Mouse (Mus musculus): Measurements from ENCODE around the gene Prpf3. TPM values are rescaled to one million over a fixed set of nuclear protein-coding genes. Genes with fewer than 3 reads are reported as not detected.

The Prpf3 gene
- polyA plus RNA-seq, 1 experiment from 2014 or later: 32.2 TPM

DNA sequence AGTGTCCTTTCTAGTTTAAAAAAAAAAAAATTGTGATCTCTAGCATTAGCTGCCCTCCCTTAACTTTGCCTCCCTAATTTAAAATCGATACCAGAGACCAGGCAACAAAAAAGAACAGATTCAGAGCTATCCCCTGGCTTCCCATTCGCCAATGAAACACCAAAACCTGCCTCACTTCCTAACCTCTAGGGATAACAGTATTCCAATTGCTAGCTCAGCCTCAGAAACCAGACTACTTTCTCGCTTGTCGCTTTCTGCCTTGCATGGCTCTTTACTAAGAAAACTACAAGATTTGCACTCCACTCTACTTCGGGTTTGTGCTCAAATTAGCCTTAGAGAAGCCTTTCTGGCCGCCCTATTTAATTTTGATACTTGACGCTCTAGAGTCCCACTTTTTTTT is 430 bp upstream of the Prpf3 start:
- peaks cover 22% of the 10 kb centered on the region for H3K36me3 ChIP-seq
- H3K27ac ChIP-seq (replicated peaks): peak overlapping the region; percentile 73
- ATAC-seq (ENCODE audit: low FRiP score): peak; percentile 40; the same call in 1 of the 2 replicates
- peaks cover 11% of the 10 kb centered on the region for H3K4me1 ChIP-seq
- peak overlapping the region; percentile 81 for H3K4me2 ChIP-seq
- peak overlapping the region; percentile 72 for H3K9ac ChIP-seq (replicated peaks)
- no peaks in the 10 kb centered on the region for H3K27me3 ChIP-seq (replicated peaks)
- peak overlapping the region; percentile 81 for H3K4me3 ChIP-seq (replicated peaks)
- WGBS: 25% methylated on average over 7 of the region's 7 CpGs
- H3K9me3 ChIP-seq (replicated peaks): no peaks in the 10 kb centered on the region

DNA sequence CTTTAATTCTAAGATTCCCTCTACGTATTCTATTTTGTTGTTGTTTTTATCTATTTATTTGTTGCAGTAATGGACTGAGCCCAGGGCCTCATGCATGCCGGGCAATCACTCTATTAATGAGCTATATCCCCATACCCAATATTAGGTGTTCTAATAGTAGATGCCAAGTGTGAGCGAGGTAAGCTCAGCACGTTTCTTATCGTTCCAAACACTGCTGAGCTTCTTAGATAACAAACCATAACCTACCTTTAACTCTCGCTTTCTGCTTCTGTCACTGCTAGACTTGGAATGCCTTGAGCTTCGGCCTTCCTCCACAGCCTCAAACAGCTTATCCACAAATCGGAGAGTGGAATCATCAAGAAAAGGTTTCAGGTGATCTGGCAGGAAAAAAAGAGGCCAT is 4.4 kb downstream of the Prpf3 start:
- no peaks in the 10 kb centered on the region for H3K27me3 ChIP-seq (replicated peaks)
- ATAC-seq (ENCODE audit: low FRiP score): no peak
- no peak overlapping the region for H3K4me2 ChIP-seq
- H3K9ac ChIP-seq (replicated peaks): no peak overlapping the region
- no peak overlapping the region for H3K4me3 ChIP-seq (replicated peaks)
- no peaks in the 10 kb centered on the region for H3K9me3 ChIP-seq (replicated peaks)
- 95% methylated on average over 8 of the region's 8 CpGs for WGBS
- H3K27ac ChIP-seq (replicated peaks): no peak overlapping the region
- peaks cover 11% of the 10 kb centered on the region for H3K4me1 ChIP-seq
- H3K36me3 ChIP-seq: peaks cover 67% of the 10 kb centered on the region

GRCm38 (mm10) chr3:95850611-95851010 is 5.1 kb downstream of the Prpf3 start:
- no peak for ATAC-seq (ENCODE audit: low FRiP score)
- 88% methylated on average over 4 of the region's 4 CpGs for WGBS
- no peaks in the 10 kb centered on the region for H3K27me3 ChIP-seq (replicated peaks)
- no peak overlapping the region for H3K9ac ChIP-seq (replicated peaks)
- no peak overlapping the region for H3K4me2 ChIP-seq
- H3K27ac ChIP-seq (replicated peaks): no peak overlapping the region
- H3K4me3 ChIP-seq (replicated peaks): no peak overlapping the region
- peaks cover 74% of the 10 kb centered on the region for H3K36me3 ChIP-seq
- H3K9me3 ChIP-seq (replicated peaks): no peaks in the 10 kb centered on the region
- peaks cover 8% of the 10 kb centered on the region for H3K4me1 ChIP-seq

DNA sequence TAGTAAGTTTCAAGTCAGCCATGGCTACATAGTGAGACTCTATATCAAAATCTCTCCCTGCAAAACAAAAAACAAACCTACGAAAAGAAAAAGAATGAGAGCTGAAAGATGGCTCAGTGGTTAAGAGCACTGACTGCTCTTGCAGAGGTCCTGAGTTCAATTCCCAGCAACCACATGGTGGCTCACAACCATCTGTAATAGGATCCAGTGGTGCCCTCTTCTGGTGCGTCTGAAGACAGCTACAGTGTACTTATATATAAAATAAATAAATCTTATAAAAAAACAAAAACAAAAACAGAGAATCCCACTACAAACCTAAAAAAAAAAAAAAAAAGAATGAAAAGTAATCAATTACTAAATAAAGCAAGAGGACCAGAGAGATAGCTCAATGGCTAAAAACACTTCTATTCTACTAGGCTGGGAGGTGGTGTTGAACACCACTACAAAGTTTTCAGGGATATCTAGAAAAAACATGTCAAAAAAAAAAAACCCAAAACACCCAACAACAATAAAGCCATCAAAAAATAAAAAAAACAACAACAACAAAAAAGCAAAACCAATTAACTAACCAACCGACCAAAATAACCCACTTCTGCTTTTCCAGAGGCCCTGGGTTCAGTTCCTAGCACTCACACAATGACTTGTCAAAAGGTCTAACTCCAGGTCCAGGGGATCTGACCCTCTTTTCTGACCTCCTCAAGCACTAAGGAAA is 13.0 kb downstream of the Prpf3 start:
- H3K4me1 ChIP-seq: no peaks in the 10 kb centered on the region
- H3K4me2 ChIP-seq: no peak overlapping the region
- no peak overlapping the region for H3K27ac ChIP-seq (replicated peaks)
- WGBS: 91% methylated on average over 3 of the region's 3 CpGs
- H3K36me3 ChIP-seq: peaks cover 82% of the 10 kb centered on the region
- H3K9me3 ChIP-seq (replicated peaks): no peaks in the 10 kb centered on the region
- ATAC-seq (ENCODE audit: low FRiP score): no peak
- H3K9ac ChIP-seq (replicated peaks): no peak overlapping the region
- H3K4me3 ChIP-seq (replicated peaks): no peak overlapping the region
- no peaks in the 10 kb centered on the region for H3K27me3 ChIP-seq (replicated peaks)

GRCm38 (mm10) chr3:95839250-95839649 is 16.4 kb downstream of the Prpf3 start:
- Histone ChIP-seq H3K9me3 (replicated peaks) (no peaks in the 10 kb centered on the region), H3K4me2 (no peak overlapping the region), H3K27me3 (replicated peaks) (no peaks in the 10 kb centered on the region), H3K9ac (replicated peaks) (no peak overlapping the region), H3K36me3 (peaks cover 76% of the 10 kb centered on the region), H3K4me1 (no peaks in the 10 kb centered on the region), H3K27ac (replicated peaks) (no peak overlapping the region), H3K4me3 (replicated peaks) (no peak overlapping the region)
- no peak for ATAC-seq (ENCODE audit: low FRiP score)
- 93% methylated on average over 2 of the region's 2 CpGs for WGBS

GRCm38 (mm10) chr3:95829053-95829452 is 26.6 kb downstream of the Prpf3 start:
- Histone ChIP-seq H3K36me3 (peaks cover 62% of the 10 kb centered on the region), H3K9ac (replicated peaks) (no peak overlapping the region), H3K4me3 (replicated peaks) (no peak overlapping the region), H3K27me3 (replicated peaks) (no peaks in the 10 kb centered on the region), H3K9me3 (replicated peaks) (no peaks in the 10 kb centered on the region), H3K4me2 (no peak overlapping the region), H3K4me1 (no peaks in the 10 kb centered on the region), H3K27ac (replicated peaks) (no peak overlapping the region)
- no peak for ATAC-seq (ENCODE audit: low FRiP score)
- WGBS: 98% methylated on average over 4 of the region's 4 CpGs

- Histone ChIP-seq H3K4me2 (no peak overlapping the region), H3K36me3 (peaks cover 36% of the 10 kb centered on the region), H3K4me3 (replicated peaks) (no peak overlapping the region), H3K27me3 (replicated peaks) (no peaks in the 10 kb centered on the region), H3K27ac (replicated peaks) (no peak overlapping the region), H3K9ac (replicated peaks) (no peak overlapping the region), H3K9me3 (replicated peaks) (no peaks in the 10 kb centered on the region), H3K4me1 (no peaks in the 10 kb centered on the region)
- 62% methylated on average over 2 of the region's 2 CpGs for WGBS
- ATAC-seq (ENCODE audit: low FRiP score): no peak
Observed at GRCm38 (mm10) chr3:95826275-95826674, 29.4 kb downstream of the Prpf3 start.

DNA sequence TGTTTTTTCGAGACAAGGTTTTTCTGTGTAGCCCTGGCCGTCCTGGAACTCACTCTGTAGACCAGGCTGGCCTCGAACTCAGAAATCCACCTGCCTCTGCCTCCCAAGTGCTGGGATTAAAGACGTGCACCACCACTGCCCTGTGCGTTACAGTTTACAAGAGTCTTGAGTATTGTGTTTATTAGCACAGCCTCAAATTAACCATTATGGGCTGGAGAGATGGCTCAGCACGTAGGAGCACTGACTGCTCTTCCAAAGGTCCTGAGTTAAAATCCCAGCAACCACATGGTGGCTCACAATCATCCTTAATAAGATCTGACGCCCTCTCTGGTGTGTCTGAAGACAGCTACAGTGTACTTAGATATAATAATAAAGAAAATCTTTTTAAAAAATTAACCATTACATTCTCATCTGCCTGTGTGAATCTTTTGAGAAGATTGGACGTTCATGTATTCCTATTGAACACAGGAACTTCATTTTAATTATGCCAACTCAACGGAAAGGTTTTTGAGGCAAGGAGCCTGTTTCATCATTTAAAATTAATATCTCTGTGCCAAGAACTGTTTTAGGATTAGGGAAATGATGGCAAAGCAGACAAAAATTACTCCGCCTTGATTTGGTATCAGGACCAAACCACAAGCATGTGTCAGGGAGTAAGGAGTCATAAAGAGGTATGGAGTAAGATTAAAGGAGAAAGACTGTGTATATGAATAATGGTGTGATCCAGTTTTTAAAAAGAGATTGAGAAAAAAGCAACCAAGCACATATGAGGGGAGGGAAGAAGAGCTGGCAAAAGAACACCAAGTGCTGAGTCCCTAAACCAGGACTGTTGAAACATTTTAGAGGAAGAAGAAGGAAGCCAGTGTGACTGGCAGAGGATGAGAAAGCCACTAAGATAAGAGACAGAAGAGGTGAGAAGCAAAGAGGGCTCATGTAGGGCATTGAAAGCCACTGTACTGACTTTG is 35.4 kb downstream of the Prpf3 start:
- WGBS: 31% methylated on average over 10 of the region's 10 CpGs
- H3K4me3 ChIP-seq (replicated peaks): peak overlapping the region; percentile 74
- H3K36me3 ChIP-seq: no peaks in the 10 kb centered on the region
- ATAC-seq (ENCODE audit: low FRiP score): peak; percentile 7
- no peaks in the 10 kb centered on the region for H3K9me3 ChIP-seq (replicated peaks)
- H3K9ac ChIP-seq (replicated peaks): peak overlapping the region; percentile 65
- peak overlapping the region; percentile 62 for H3K4me2 ChIP-seq
- H3K27me3 ChIP-seq (replicated peaks): no peaks in the 10 kb centered on the region
- H3K27ac ChIP-seq (replicated peaks): peak overlapping the region; percentile 100
- peaks cover 29% of the 10 kb centered on the region for H3K4me1 ChIP-seq

DNA sequence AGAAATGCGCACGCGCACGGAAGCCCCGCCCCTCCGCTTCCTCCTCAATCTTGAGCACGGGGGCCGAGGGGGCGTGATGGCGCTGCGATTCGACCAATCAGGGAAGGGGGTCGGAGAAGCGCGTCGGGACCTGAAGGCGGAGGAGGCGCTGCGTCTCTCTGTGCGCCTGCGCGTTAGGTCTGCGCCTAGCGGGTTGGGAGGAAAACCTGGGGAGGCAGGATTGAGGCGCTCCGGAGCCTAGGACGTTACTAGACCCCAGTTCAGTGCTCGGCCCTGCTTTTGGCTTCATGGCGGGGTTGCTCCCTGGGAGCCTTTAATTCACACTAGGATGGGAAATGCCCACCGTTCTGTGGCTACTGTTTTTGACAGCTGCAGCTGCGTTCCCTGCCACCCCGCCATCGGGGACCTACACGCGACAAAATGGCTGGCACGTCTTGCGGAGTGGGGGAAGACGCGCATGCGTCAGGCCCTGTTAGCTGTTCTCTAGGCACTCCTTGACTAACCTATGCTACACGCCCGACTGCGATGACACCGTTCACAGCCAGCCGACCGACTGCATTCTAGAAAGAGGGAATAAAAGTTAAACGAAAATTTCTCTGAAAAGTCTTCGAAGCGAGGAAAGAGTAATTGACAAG is 36.2 kb downstream of the Prpf3 start:
- Histone ChIP-seq H3K4me2 (peak overlapping the region; percentile 62), H3K27ac (replicated peaks) (peak overlapping the region; percentile 100), H3K4me3 (replicated peaks) (peak overlapping the region; percentile 74), H3K36me3 (no peaks in the 10 kb centered on the region), H3K4me1 (peaks cover 32% of the 10 kb centered on the region), H3K9me3 (replicated peaks) (no peaks in the 10 kb centered on the region), H3K9ac (replicated peaks) (peak overlapping the region; percentile 65), H3K27me3 (replicated peaks) (no peaks in the 10 kb centered on the region)
- WGBS: under 1% methylated on average over 49 of the region's 49 CpGs
- ATAC-seq (ENCODE audit: low FRiP score): peak; percentile 96

- Histone ChIP-seq H3K27me3 (replicated peaks) (no peaks in the 10 kb centered on the region), H3K9me3 (replicated peaks) (no peaks in the 10 kb centered on the region), H3K4me3 (replicated peaks) (peak within 1 kb of the TSS; percentile 74), H3K27ac (replicated peaks) (peak within 1 kb of the TSS; percentile 100), H3K36me3 (no peaks in the 10 kb centered on the region), H3K9ac (replicated peaks) (peak within 1 kb of the TSS; percentile 89), H3K4me2 (peak within 1 kb of the TSS; percentile 62), H3K4me1 (peaks cover 32% of the 10 kb centered on the region)
- under 1% methylated on average over 60 of the region's 60 CpGs for WGBS
- peak; percentile 58 for ATAC-seq (ENCODE audit: low FRiP score)
Observed at GRCm38 (mm10) chr3:95818571-95819288, 37.0 kb downstream of the Prpf3 start, which contains the start of gene Rprd2. TSS of gene Rprd2 (minus strand) at chr3:95818863.

DNA sequence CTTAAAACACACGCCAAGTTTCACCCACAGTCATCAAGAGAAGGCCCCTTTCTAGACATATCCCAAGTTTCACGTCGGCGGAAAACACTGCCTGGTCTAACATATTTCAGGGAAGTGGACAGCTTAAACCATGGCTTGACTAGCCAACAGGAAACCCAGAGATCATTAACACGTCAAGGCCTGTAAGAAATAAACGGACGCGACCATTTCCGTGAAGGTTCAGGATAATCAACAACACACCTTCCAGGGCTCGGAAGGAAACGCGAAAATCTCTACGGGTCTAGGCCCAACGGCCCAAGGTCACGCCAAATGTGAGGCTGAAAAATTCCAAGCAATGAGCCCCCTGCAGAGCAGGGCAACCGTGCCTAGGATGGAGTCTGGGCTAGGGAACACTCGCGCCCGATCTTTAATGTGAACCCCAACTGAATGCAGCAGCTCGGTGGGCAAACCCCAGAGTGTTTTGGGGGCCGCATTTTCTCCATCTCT is 37.6 kb downstream of the Prpf3 start:
- under 1% methylated on average over 21 of the region's 21 CpGs for WGBS
- Histone ChIP-seq H3K36me3 (no peaks in the 10 kb centered on the region), H3K27ac (replicated peaks) (peak overlapping the region; percentile 100), H3K9me3 (replicated peaks) (no peaks in the 10 kb centered on the region), H3K4me3 (replicated peaks) (peak overlapping the region; percentile 74), H3K9ac (replicated peaks) (peak overlapping the region; percentile 89), H3K4me1 (peaks cover 32% of the 10 kb centered on the region), H3K4me2 (peak overlapping the region; percentile 56), H3K27me3 (replicated peaks) (no peaks in the 10 kb centered on the region)
- no peak for ATAC-seq (ENCODE audit: low FRiP score)

Data from neural tube, embryonic 15.5 days (tissue).